Mouse (Mus musculus): Measurements from ENCODE around the gene Hand1. TPM values are rescaled to one million over a fixed set of nuclear protein-coding genes. Genes with fewer than 3 reads are reported as not detected.
A peak's percentile ranks its signal among the peaks of the same experiment; 100 is the strongest.
"Not testable (repeated sequence)": the region's sequence is repeated elsewhere in the genome, so short reads cannot be mapped to it uniquely, and the experiment has no call there.

The Hand1 gene
- total RNA-seq (2021), result not detected
- long read RNA-seq, result 0 reads

- DNase-seq (ENCODE audit: low spot score in 2 of 2), result no peak
These were observed at the start of gene Hand1 for GRCm38 (mm10) chr11:57832552-57833201. Gene Hand1, minus strand, starts transcription at chr11:57832818.

- no peak for DNase-seq (ENCODE audit: low spot score in 2 of 2)
These were observed 43.5 kb upstream of the Hand1 start for GRCm38 (mm10) chr11:57876157-57876556.

DNA sequence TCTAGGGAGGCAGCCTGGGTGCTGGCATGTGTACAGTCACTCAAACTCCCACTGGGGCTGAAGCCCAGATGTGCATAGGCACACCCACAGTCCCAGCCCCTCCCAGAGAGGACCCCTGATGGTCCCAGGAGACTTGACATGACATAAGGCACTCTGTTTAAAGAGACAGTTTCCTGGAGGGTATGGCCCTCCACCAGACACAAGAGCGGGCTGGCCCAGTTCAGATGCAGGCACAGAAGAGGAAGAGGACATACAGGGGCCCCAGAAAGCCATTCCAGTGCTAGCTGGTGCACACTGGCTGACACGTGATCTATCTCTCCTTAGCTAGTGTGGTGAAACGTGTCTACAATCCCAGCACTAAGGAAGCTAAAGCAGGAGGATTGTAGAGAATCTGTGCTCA is 40.4 kb upstream of the Hand1 start:
- no peak for DNase-seq (ENCODE audit: low spot score in 2 of 2)

GRCm38 (mm10) chr11:57868753-57869460 is 36.3 kb upstream of the Hand1 start:
- DNase-seq (ENCODE audit: low spot score in 2 of 2), result peak; percentile 59 to 62

DNA sequence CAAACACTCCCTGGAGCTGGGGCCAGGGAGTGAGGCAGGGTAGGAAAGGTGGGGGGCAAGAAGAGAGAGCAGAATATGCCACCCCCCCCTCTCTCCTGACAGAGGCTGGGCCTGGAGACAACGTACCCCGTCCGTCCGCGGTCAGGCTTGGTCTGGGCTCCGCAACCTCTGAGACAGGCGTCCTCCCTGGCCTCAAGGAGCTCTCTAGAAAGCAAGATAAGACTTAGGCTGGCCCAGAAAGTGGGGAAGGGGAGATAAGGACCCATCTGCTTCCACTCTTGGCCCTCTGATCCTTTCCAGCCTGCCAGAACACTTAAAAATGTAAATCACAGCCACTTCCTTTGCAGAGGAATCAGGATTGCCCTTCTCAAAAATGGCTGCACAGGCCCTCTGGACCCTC is 33.8 kb upstream of the Hand1 start:
- DNase-seq (ENCODE audit: low spot score in 2 of 2), result no peak

- no peak for DNase-seq (ENCODE audit: low spot score in 2 of 2)
These were observed 32.0 kb upstream of the Hand1 start for GRCm38 (mm10) chr11:57864577-57864976.

DNA sequence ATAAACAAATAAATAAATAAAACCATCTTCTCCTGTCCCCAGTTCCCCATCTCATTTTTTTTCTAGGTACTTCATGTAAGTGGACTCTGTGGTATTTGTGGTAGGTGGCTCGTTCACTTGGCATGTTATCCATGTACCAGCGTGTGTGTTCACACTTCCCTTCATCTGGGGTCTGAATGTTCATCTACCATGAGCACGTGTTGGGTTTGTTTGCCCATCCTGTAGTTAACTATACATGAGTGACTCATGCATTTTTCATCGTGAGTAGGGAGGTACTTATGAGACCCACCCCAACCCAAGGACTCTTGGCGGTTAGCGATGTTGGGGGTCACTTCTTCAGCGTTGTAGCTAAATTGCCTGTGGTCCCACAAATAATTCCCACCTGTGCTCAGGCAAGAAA is 29.5 kb upstream of the Hand1 start:
- DNase-seq (ENCODE audit: low spot score in 2 of 2), result no peak

- no peak for DNase-seq (ENCODE audit: low spot score in 2 of 2)
These were observed 25.1 kb upstream of the Hand1 start for GRCm38 (mm10) chr11:57857709-57858108.

DNA sequence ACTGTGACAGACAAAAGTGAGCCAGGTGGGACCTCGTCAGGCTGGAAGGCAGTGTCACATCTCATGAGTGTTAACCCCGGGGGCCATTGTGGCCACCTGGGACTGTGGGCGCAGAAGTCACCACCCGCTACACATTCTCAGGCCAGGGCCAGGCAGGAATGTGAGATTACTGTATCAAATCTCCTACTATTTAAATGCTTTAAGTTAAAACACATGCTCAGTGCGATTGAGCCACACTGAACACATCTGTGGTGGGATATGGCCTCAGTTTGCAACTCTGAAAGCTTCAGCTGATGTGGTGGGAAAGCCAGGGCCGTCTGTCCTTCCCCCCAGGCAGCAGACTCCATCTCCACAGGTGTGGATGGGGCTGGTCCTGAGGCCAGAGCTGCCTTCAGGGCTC is 21.0 kb upstream of the Hand1 start:
- DNase-seq (ENCODE audit: low spot score in 2 of 2), result no peak

GRCm38 (mm10) chr11:57850931-57851330 is 18.3 kb upstream of the Hand1 start:
- no peak for DNase-seq (ENCODE audit: low spot score in 2 of 2)

DNA sequence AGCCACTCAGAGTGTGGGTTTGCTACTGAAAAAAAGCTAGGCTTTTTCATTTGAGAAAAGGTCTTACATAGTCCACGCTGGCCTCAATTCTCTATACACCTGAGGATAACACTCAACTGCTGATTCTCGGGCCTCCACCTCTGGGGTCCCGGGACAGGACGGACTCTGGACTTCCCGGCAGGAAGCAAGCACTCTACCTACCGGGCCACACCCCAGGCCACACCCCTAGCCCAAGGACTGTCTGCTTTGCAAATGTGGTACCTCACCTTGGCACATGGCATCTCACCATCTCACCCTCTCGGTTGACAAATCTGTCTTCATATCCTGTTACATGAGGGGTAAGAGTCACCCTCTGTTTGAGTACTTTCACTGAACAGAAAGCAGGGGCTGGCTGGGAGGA is 17.7 kb upstream of the Hand1 start:
- no peak for DNase-seq (ENCODE audit: low spot score in 2 of 2)

GRCm38 (mm10) chr11:57847396-57847795 is 14.8 kb upstream of the Hand1 start:
- no peak for DNase-seq (ENCODE audit: low spot score in 2 of 2)

GRCm38 (mm10) chr11:57846421-57847363 is 14.1 kb upstream of the Hand1 start:
- not testable (repeated sequence) for DNase-seq (ENCODE audit: low spot score in 2 of 2)

GRCm38 (mm10) chr11:57841391-57841790 is 8.8 kb upstream of the Hand1 start:
- DNase-seq (ENCODE audit: low spot score in 2 of 2), result no peak

GRCm38 (mm10) chr11:57840986-57841385 is 8.4 kb upstream of the Hand1 start:
- no peak for DNase-seq (ENCODE audit: low spot score in 2 of 2)

GRCm38 (mm10) chr11:57837861-57838680 is 5.5 kb upstream of the Hand1 start:
- no peak for DNase-seq (ENCODE audit: low spot score in 2 of 2)

DNA sequence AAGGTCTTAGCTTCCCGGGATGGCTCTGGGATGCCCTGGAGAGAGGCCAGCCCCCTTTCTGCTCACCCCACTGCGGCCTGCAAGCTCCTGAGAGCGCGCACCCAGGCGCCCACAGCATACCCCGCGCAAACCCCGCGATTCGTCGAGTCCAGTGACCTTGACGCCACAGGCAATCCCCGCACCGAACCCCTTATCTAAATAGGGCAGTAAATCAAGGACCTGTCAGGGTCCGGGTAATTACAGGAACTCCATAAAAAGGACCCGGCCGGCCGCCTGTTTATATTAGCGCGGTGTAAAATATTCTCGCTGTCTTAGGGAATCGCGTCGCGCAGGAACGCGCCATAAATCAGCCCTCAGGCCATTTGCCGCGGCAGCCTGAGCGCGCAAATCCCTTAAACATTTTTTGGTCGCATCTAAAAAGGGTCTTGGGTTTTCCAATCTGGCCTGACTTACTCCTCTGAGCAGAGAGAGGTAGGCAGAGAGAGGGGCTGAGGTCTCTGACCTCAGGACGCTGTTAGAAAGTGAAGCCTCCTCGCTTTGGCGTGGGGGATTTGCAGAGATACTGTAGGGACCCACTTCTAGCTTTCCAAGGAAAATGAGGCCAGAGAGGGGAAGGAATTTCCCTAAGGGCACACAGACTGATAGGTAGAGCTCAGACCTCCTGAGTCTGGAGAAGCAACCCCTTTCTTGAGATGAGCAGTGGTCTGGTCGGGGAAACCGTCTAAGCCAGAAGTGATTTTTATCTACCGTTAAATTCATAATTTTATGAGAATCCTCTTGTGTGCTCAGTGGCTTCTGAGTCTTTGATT is 4.5 kb upstream of the Hand1 start:
- no peak for DNase-seq (ENCODE audit: low spot score in 2 of 2)

GRCm38 (mm10) chr11:57836401-57836800 is 3.8 kb upstream of the Hand1 start:
- no peak for DNase-seq (ENCODE audit: low spot score in 2 of 2)

- DNase-seq (ENCODE audit: low spot score in 2 of 2), result no peak
These were observed 3.3 kb upstream of the Hand1 start for GRCm38 (mm10) chr11:57835931-57836330.

DNA sequence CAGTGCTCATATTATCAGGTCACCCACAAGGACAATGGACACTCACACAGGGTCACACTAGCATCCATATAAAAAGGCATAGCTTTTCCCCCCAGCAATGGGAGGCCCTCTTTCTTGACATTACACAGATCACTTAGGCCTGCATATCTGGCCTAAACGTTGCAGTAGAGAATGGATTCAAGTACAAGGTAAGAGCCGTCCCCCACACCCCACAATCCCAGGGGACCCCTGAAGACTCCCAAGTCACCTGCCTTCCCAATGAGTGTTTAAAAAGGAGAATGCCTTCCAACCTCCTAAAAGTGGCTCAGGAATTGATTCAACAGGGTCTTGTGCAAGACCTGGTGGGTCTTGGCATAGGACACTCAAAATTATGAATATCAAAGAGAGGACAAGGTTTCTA is 2.7 kb upstream of the Hand1 start:
- DNase-seq (ENCODE audit: low spot score in 2 of 2), result no peak
